Mouse (Mus musculus) small intestine, adult 2 months (tissue): Measurements from ENCODE around the gene Abca1.

ENCODE experiments used
- CTCF ChIP-seq: fragments of 200-500 bp; IDR thresholded peaks from 2 replicates; pipeline ENCODE4 v1.5.1; 2012; ENCODE audit warnings: low read depth, mild to moderate bottlenecking, control low read depth, inconsistent platforms, low read length, moderate library complexity, mixed read lengths; ENCODE audit not compliant: insufficient replicate concordance, insufficient read length; ENCODE audit errors: extremely low read depth
- POLR2A ChIP-seq: fragments of 200-500 bp; IDR thresholded peaks from 2 replicates; pipeline ENCODE4 v1.6.1; 2012; ENCODE audit warnings: low read depth, mild to moderate bottlenecking, control low read depth, inconsistent platforms, low read length, moderate library complexity

- TF ChIP-seq POLR2A (no peak), CTCF (no peak)
Measured at GRCm38 (mm10) chr4:53138974-53139373, 20.7 kb downstream of the Abca1 start.
